Mouse (Mus musculus) lung, embryonic 16.5 days (tissue): Measurements from ENCODE around the gene Olfr646. TPM values are rescaled to one million over a fixed set of nuclear protein-coding genes. Genes with fewer than 3 reads are reported as not detected.

Source experiments
- ATAC-seq: fragments of 200-750 bp; cut with Nextera tagmentation; 2 replicates; pipeline ENCODE4 v1.8.0; 2017; ENCODE audit warnings: low read depth, mild to moderate bottlenecking, moderate library complexity
- H3K27ac ChIP-seq: fragments of 300-500 bp; sonication (generic); 2 replicates; pipeline ENCODE4 v1.5.1; 2014; ENCODE audit warnings: mild to moderate bottlenecking, control low read depth, low read length
- H3K27me3 ChIP-seq: fragments of 300-500 bp; sonication (generic); 2 replicates; pipeline ENCODE4 v1.6.1; 2014; ENCODE audit warnings: low read depth, low read length, mixed read lengths; ENCODE audit not compliant: control insufficient read depth, insufficient read depth
- H3K36me3 ChIP-seq: fragments of 300-500 bp; sonication (generic); 2 replicates; pipeline ENCODE4 v1.6.1; 2014; ENCODE audit warnings: low read length; ENCODE audit not compliant: control insufficient read depth, insufficient read depth
- H3K4me1 ChIP-seq: fragments of 300-500 bp; sonication (generic); replicated peaks from 2 replicates; pipeline ENCODE4 v1.6.1; 2014; ENCODE audit warnings: low read length, mixed read lengths; ENCODE audit not compliant: control insufficient read depth, insufficient read depth
- H3K4me2 ChIP-seq: fragments of 300-500 bp; sonication (generic); 2 replicates; pipeline ENCODE4 v1.6.1; 2014; ENCODE audit warnings: low read depth, low read length, control low read depth
- H3K4me3 ChIP-seq: fragments of 300-500 bp; sonication (generic); 2 replicates; pipeline ENCODE4 v1.5.1; 2014; ENCODE audit warnings: mild to moderate bottlenecking, low read length, control low read depth
- H3K9ac ChIP-seq: fragments of 300-500 bp; sonication (generic); 2 replicates; pipeline ENCODE4 v1.6.1; 2014; ENCODE audit warnings: low read length, control low read depth
- H3K9me3 ChIP-seq: fragments of 300-500 bp; sonication (generic); 2 replicates; pipeline ENCODE4 v1.6.1; 2016; ENCODE audit warnings: low read length; ENCODE audit not compliant: control insufficient read depth
- WGBS: fragments of 180-500 bp; shearing (Covaris S2); extraction: QIAGEN DNeasy Blood & Tissue Kit; methylation state at CpG from one replicate; pipeline ENCODE4 v1.1.7; 2014; 5-methylcytosine and 5-hydroxymethylcytosine counted together
- polyA plus RNA-seq: library from polyadenylated mRNA; unstranded; fragments of >200 nt; fragmentation: Nextera tagmentation; extraction: Ambion mirVana; gene quantifications from 2 replicates; pipeline ENCODE4 v1.2.1, GENCODE M21; 2015

The Olfr646 gene
- not detected in 2 replicates for polyA plus RNA-seq

DNA sequence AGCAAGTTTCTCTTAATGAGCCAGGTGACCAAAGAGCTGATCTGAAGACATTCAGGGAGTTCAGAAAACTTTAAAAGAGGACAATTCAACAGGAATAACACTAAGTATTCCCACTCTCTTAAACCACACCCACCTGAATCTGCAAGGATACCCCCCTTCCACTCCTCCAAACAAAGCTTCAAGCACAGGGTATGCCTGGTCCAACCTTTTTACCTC lies at the start of gene Olfr646:
TSS of gene Olfr646 (plus strand) at position 117 of the 216 bp plus-strand sequence.
- Histone ChIP-seq H3K27me3 (no peaks in the 10 kb centered on the region), H3K9me3 (no peaks in the 10 kb centered on the region), H3K4me2 (no peak within 1 kb of the TSS), H3K27ac (no peak within 1 kb of the TSS), H3K4me3 (no peak within 1 kb of the TSS), H3K4me1 (no peaks in the 10 kb centered on the region), H3K9ac (no peak within 1 kb of the TSS), H3K36me3 (no peaks in the 10 kb centered on the region)
- no peak for ATAC-seq

DNA sequence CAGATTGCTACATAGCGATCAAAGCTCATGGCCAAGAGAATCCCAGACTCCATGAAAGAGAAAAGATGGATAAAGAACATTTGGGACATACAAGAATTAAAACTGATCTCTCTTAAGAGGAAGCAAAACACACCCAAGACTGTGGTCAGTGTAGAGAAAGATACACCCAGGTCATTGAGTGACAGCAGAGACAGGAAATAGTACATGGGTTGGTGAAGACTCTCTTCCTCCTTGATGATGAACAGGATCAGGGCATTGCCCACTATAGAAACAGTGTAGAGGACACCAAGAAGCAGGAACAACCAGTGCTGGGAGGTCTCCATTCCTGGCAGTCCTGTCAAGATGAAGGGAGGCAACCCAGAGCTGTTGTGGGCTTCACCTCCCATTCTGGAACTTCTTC lies 45.5 kb upstream of the Olfr646 start:
- H3K9me3 ChIP-seq = no peaks in the 10 kb centered on the region
- no peak overlapping the region for H3K4me3 ChIP-seq
- no peak overlapping the region for H3K4me2 ChIP-seq
- no peak overlapping the region for H3K27ac ChIP-seq
- 76% methylated on average over 1 of the region's 1 CpGs for WGBS
- no peak for ATAC-seq
- no peaks in the 10 kb centered on the region for H3K4me1 ChIP-seq
- no peaks in the 10 kb centered on the region for H3K27me3 ChIP-seq
- H3K9ac ChIP-seq = no peak overlapping the region
- H3K36me3 ChIP-seq = no peaks in the 10 kb centered on the region

DNA sequence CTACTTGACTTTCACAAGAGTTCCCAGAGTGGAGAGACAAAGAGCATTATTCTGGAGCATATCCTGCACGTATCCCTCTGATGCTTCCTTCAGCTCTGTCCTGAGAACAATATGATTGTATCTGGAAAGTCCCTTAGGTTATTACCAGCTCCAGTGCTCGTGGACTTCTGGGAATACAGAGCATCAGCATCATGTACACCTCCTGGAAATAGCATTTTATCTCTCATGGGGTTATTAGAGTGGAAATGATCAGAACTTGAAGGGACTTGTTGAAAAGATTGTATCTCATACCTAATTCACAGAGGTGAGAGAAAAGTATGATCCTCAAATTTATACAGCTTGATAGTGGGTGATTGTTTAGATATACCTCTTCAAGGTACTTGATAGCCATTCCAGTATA lies 43.3 kb upstream of the Olfr646 start, which contains the start of gene 4930516K23Rik:
TSS of gene 4930516K23Rik (minus strand) at position 101 of the 400 bp plus-strand sequence.
- H3K4me2 ChIP-seq = no peak within 1 kb of the TSS
- H3K27me3 ChIP-seq = no peaks in the 10 kb centered on the region
- H3K9ac ChIP-seq = no peak within 1 kb of the TSS
- H3K9me3 ChIP-seq = no peaks in the 10 kb centered on the region
- H3K27ac ChIP-seq = no peak within 1 kb of the TSS
- no peak within 1 kb of the TSS for H3K4me3 ChIP-seq
- H3K36me3 ChIP-seq = no peaks in the 10 kb centered on the region
- no peaks in the 10 kb centered on the region for H3K4me1 ChIP-seq
- WGBS = 39% methylated on average over 2 of the region's 2 CpGs
- no peak for ATAC-seq

DNA sequence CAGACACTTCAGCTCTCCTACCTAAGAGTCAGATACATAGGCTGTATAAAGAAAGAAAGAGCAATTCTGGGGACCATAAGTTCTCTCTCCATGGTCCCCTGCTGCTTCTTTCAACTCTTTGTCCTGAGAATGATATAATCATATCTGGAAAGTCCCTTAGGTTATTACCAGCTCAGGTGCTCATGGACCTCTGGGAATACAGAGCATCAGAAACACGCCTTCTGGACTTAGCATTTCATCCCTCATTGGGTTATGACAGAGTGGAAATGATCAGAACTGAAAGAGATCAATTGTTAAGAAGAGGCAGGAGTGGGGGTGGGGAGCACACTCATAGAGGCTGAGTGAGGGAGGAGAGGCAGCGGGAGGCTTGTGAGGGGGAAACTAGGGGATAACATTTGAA lies 32.9 kb upstream of the Olfr646 start, which contains the start of gene Olfr644:
TSS of gene Olfr644 (minus strand) at position 101 of the 400 bp plus-strand sequence.
- H3K4me2 ChIP-seq = no peak within 1 kb of the TSS
- H3K4me3 ChIP-seq = no peak within 1 kb of the TSS
- no peak within 1 kb of the TSS for H3K9ac ChIP-seq
- H3K36me3 ChIP-seq = no peaks in the 10 kb centered on the region
- H3K9me3 ChIP-seq = no peaks in the 10 kb centered on the region
- H3K27ac ChIP-seq = no peak within 1 kb of the TSS
- H3K4me1 ChIP-seq = no peaks in the 10 kb centered on the region
- WGBS = 57% methylated on average over 2 of the region's 2 CpGs
- H3K27me3 ChIP-seq = no peaks in the 10 kb centered on the region
- ATAC-seq = no peak

DNA sequence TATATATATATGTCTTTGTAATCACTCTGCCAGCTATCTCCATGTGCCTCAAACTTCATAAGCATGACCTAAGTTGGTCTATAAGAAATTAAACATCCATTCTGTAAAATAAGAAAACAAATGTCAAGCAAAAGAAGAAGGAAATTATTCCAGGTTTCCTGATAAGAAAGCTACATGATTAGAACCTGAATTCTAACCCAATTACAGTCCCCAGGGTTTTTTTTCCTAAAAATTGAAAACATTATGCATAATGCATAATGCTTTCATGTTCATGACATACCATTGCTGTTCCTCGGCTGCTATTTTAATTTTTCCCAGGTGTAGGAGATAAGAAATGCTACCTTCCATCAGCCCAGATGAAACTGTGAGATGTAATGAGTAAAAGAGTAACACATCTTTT lies 19.3 kb upstream of the Olfr646 start, which contains the start of gene Olfr645:
TSS of gene Olfr645 (minus strand) at position 101 of the 400 bp plus-strand sequence.
- Histone ChIP-seq H3K36me3 (no peaks in the 10 kb centered on the region), H3K27me3 (no peaks in the 10 kb centered on the region), H3K4me1 (no peaks in the 10 kb centered on the region), H3K27ac (no peak within 1 kb of the TSS), H3K9ac (no peak within 1 kb of the TSS), H3K4me3 (no peak within 1 kb of the TSS), H3K4me2 (no peak within 1 kb of the TSS), H3K9me3 (no peaks in the 10 kb centered on the region)
- 70% methylated on average over 1 of the region's 1 CpGs for WGBS
- ATAC-seq = no peak

DNA sequence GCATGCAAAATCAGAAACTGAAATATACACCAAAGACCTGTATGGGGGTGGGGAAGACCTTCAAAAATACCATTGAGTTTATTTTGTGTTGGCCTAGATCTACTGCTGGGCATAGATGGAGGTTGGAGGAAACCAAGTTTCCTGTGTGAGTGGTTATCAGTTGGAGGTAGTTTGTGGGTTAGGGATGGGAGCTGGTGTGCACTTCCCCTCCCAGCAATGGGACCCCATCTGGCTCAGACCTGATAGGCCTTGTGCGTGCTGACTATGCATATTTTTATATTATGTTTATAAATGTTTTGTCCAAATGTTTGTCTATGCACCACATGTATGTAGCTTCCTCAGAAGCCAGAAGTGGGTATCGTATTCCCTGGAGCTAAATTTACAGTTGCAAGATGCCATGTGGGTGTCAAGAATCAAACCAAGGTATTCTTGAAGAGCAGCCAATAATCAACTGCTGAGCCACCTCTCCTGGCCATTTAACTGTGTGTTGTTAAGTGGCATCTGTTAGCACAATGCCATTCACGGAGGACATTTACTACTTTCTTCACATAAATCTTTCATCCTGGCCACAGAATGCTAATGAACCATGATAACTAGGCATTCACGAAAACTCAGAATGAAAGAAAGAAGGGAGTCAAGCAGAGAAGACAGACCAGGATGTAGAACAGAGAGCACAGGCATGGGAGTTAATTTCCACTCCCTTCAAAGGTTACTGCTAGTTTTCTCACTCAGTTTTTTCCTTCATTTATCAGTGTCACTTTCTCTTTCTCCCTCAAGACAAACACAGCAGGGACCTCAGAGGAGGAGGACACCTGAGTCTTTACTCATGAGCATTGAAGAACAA lies 538 bp upstream of the Olfr646 start:
- H3K4me3 ChIP-seq = no peak overlapping the region
- no peaks in the 10 kb centered on the region for H3K4me1 ChIP-seq
- no peak overlapping the region for H3K4me2 ChIP-seq
- no peak overlapping the region for H3K9ac ChIP-seq
- H3K27me3 ChIP-seq = no peaks in the 10 kb centered on the region
- no peak for ATAC-seq
- no peaks in the 10 kb centered on the region for H3K9me3 ChIP-seq
- H3K36me3 ChIP-seq = no peaks in the 10 kb centered on the region
- no peak overlapping the region for H3K27ac ChIP-seq
- 66% methylated on average over 4 of the region's 4 CpGs for WGBS

DNA sequence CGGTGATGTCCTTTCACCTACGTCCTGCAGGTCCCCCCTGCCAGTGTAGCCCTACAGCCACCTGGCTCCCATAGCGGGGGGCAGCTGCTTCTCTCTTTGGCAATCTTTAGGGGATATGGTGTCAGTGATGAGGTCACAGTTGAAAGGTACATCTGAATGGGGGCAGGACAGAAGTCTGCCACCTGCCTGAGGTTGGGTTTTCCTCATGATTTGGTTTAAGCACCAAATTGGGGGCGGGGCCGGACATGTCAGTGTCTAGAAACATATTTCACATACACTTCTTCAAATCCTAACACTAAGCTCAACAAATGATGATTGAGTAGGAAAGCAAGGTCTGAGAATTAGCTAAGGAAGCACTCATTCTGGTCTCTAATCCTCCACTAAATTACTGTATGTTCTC lies 25.1 kb downstream of the Olfr646 start, which contains the start of gene Ubqln5:
TSS of gene Ubqln5 (minus strand) at position 101 of the 400 bp plus-strand sequence.
- 83% methylated on average over 5 of the region's 5 CpGs for WGBS
- Histone ChIP-seq H3K36me3 (no peaks in the 10 kb centered on the region), H3K4me1 (no peaks in the 10 kb centered on the region), H3K27ac (no peak within 1 kb of the TSS), H3K9ac (no peak within 1 kb of the TSS), H3K27me3 (no peaks in the 10 kb centered on the region), H3K4me3 (no peak within 1 kb of the TSS), H3K4me2 (no peak within 1 kb of the TSS), H3K9me3 (no peaks in the 10 kb centered on the region)
- no peak for ATAC-seq

DNA sequence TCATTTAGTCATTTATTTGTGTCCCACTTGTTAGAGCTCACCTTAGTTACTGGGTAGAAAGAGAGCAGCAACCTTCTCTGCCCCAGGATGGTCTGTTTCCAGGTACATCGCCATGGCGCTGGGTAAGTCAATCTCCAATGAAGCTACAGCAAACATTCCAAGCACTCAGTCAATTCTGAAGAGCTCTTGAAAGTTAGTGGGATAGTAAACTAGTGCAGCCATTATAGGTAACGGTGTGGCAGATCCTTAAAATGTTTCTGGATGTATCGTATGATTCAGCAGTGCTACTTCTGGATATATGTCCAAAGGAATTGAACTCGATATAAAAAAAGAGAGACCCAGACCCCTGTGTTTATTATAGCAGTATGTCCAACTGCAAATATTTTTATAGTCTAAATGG lies 32.6 kb downstream of the Olfr646 start, which contains the start of gene Olfr643:
TSS of gene Olfr643 (minus strand) at position 101 of the 400 bp plus-strand sequence.
- WGBS = 56% methylated on average over 5 of the region's 5 CpGs
- H3K4me3 ChIP-seq = no peak within 1 kb of the TSS

DNA sequence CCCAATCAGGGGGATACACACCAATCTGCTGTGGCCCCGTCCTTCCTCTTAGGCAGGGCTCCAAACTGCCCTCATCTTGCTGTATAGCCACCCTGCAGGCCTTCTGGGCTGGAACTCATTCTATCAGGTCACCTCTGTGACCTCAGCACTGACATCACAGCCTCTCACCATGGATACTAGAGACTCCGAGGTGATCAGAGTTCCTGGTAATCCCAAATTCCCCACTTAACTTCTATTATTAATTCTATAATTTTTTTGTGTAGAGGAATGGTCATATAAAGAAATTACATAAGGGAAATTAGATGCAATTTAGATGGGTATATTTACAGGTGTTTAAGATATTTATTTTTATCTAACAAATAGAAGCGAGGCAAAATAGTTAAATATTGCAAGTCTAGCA lies 38.5 kb downstream of the Olfr646 start, which contains the start of gene Ubqln3:
TSS of gene Ubqln3 (minus strand) at position 101 of the 400 bp plus-strand sequence.
- no peak within 1 kb of the TSS for H3K9ac ChIP-seq
- no peak within 1 kb of the TSS for H3K4me2 ChIP-seq
- no peaks in the 10 kb centered on the region for H3K36me3 ChIP-seq
- H3K4me1 ChIP-seq = no peaks in the 10 kb centered on the region
- 70% methylated on average over 3 of the region's 3 CpGs for WGBS
- no peaks in the 10 kb centered on the region for H3K27me3 ChIP-seq
- H3K4me3 ChIP-seq = no peak within 1 kb of the TSS
- no peak within 1 kb of the TSS for H3K27ac ChIP-seq
- no peaks in the 10 kb centered on the region for H3K9me3 ChIP-seq
- no peak for ATAC-seq

More for the DNA sequence above, 32.6 kb downstream of the Olfr646 start, which contains the start of gene Olfr643:
- Histone ChIP-seq H3K27ac (no peak within 1 kb of the TSS), H3K9ac (no peak within 1 kb of the TSS), H3K9me3 (no peaks in the 10 kb centered on the region), H3K27me3 (no peaks in the 10 kb centered on the region), H3K4me2 (no peak within 1 kb of the TSS), H3K4me1 (no peaks in the 10 kb centered on the region), H3K36me3 (no peaks in the 10 kb centered on the region)
- ATAC-seq = no peak; the same call in 1 of the 2 replicates
